Mouse (Mus musculus) myocyte (in vitro differentiated cells): Measurements from ENCODE around the gene Il1rl2. TPM values are rescaled to one million over a fixed set of nuclear protein-coding genes. Genes with fewer than 3 reads are reported as not detected.
A peak's percentile ranks its signal among the peaks of the same experiment; 100 is the strongest.

Experiments
- H3K27me3 ChIP-seq: one replicate; pipeline ENCODE4 v1.6.1; 2011; ENCODE audit not compliant: control insufficient read depth, insufficient read depth, insufficient read length
- H3K36me3 ChIP-seq: one replicate; pipeline ENCODE4 v1.6.1; 2011; ENCODE audit not compliant: control insufficient read depth, insufficient read depth
- H3K4me2 ChIP-seq: one replicate; pipeline ENCODE4 v1.6.1; 2011; ENCODE audit warnings: low read depth, control low read depth
- H3K4me3 ChIP-seq: one replicate; pipeline ENCODE4 v1.5.1; 2011; ENCODE audit warnings: mild to moderate bottlenecking, control low read depth, moderate library complexity
- H3K79me2 ChIP-seq: one replicate; pipeline ENCODE4 v1.6.1; 2011; ENCODE audit not compliant: control insufficient read depth, insufficient read depth
- H3ac ChIP-seq: one replicate; pipeline ENCODE4 v1.6.1; 2011; ENCODE audit not compliant: control insufficient read depth, insufficient read length
- CEBPB ChIP-seq: IDR thresholded peaks from 2 replicates; pipeline ENCODE4 v1.6.1; 2011; ENCODE audit warnings: mild to moderate bottlenecking, moderate library complexity; ENCODE audit not compliant: poor library complexity, insufficient read depth, severe bottlenecking
- E2F4 ChIP-seq: IDR thresholded peaks from one replicate; pipeline ENCODE4 v1.6.1; 2011; ENCODE audit warnings: mild to moderate bottlenecking, control low read depth, moderate library complexity; ENCODE audit not compliant: insufficient read depth
- MAX ChIP-seq: IDR thresholded peaks from one replicate; pipeline ENCODE4 v1.6.1; 2011; ENCODE audit warnings: low read depth, mild to moderate bottlenecking, control low read depth
- MYOD1 ChIP-seq, 3 experiments: IDR thresholded peaks; one replicate each; pipeline ENCODE4 v1.6.1; 2011; ENCODE audit warnings: control low read depth in 2 of 3, low read depth in 2 of 3, mild to moderate bottlenecking in 2 of 3, moderate library complexity in 1 of 3; ENCODE audit not compliant: insufficient read length in 2 of 3, control insufficient read depth in 1 of 3
- MYOG ChIP-seq, 3 experiments: IDR thresholded peaks; one replicate each; pipeline ENCODE4 v1.6.1; 2011; ENCODE audit warnings: control low read depth in 2 of 3, low read depth in 2 of 3, mild to moderate bottlenecking in 2 of 3; ENCODE audit not compliant: insufficient read length in 2 of 3, control insufficient read depth in 1 of 3, insufficient read depth in 1 of 3
- POLR2A ChIP-seq: IDR thresholded peaks from one replicate; pipeline ENCODE4 v1.6.1; 2011; ENCODE audit warnings: low read depth, mild to moderate bottlenecking, control low read depth, moderate library complexity; ENCODE audit not compliant: insufficient read length
- POLR2AphosphoS2 ChIP-seq: IDR thresholded peaks from one replicate; pipeline ENCODE4 v1.6.1; 2011; ENCODE audit warnings: low read depth, control low read depth; ENCODE audit not compliant: insufficient read length
- REST ChIP-seq: IDR thresholded peaks from one replicate; pipeline ENCODE4 v1.6.1; 2011; ENCODE audit warnings: mild to moderate bottlenecking, control low read depth, moderate library complexity; ENCODE audit not compliant: insufficient read depth, insufficient read length
- SRF ChIP-seq: IDR thresholded peaks from one replicate; pipeline ENCODE4 v1.6.1; 2011; ENCODE audit warnings: low read depth; ENCODE audit not compliant: control insufficient read depth, insufficient read length
- TCF12 ChIP-seq: IDR thresholded peaks from one replicate; pipeline ENCODE4 v1.6.1; 2011; ENCODE audit warnings: mild to moderate bottlenecking, control low read depth; ENCODE audit not compliant: poor library complexity, insufficient read depth, severe bottlenecking
- TCF3 ChIP-seq: IDR thresholded peaks from one replicate; pipeline ENCODE4 v1.6.1; 2011; ENCODE audit warnings: low read depth, control low read depth; ENCODE audit not compliant: insufficient read length
- USF1 ChIP-seq: IDR thresholded peaks from one replicate; pipeline ENCODE4 v1.6.1; 2011; ENCODE audit warnings: low read depth, mild to moderate bottlenecking, control low read depth, moderate library complexity
- polyA plus RNA-seq: library from polyadenylated mRNA; unstranded; fragments of >200 nt; fragmentation: generic; extraction: Trizol; gene quantifications from one replicate; pipeline ENCODE4 v1.2.1, GENCODE M21; 2012; ENCODE audit warnings: missing spikeins

The Il1rl2 gene
- polyA plus RNA-seq, 1 experiment, result not detected

GRCm38 (mm10) chr1:40375148-40375547 is 50.7 kb downstream of the Il1rl2 start:
- Histone ChIP-seq H3ac (no peak overlapping the region), H3K27me3 (no peaks in the 10 kb centered on the region), H3K36me3 (no peaks in the 10 kb centered on the region), H3K4me2 (no peak overlapping the region), H3K4me3 (no peak overlapping the region), H3K79me2 (no peaks in the 10 kb centered on the region)
- TF ChIP-seq MAX (no peak), TCF3 (no peak), TCF12 (no peak), CEBPB (no peak), MYOD1 (IDR thresholded peaks at IDR 0.05; ENCODE audit: control insufficient read depth in 1 of 3, insufficient read length in 2 of 3, low read depth in 2 of 3) (no peak), USF1 (no peak), SRF (no peak), E2F4 (no peak), REST (no peak), POLR2A (no peak), POLR2AphosphoS2 (no peak), MYOG (IDR thresholded peaks at IDR 0.05; ENCODE audit: control insufficient read depth in 1 of 3, insufficient read depth in 1 of 3, insufficient read length in 2 of 3, low read depth in 2 of 3) (no peak)

- no peak overlapping the region for H3K4me3 ChIP-seq
- no peak overlapping the region for H3K4me2 ChIP-seq
- H3K36me3 ChIP-seq, result no peaks in the 10 kb centered on the region
- no peak overlapping the region for H3ac ChIP-seq
- TF ChIP-seq POLR2AphosphoS2, result no peak
- TF ChIP-seq REST, result no peak
- no peak for TF ChIP-seq TCF12
- TF ChIP-seq POLR2A, result no peak
- no peak for TF ChIP-seq CEBPB
- TF ChIP-seq MYOG (IDR thresholded peaks at IDR 0.05; ENCODE audit: control insufficient read depth in 1 of 3, insufficient read depth in 1 of 3, insufficient read length in 2 of 3, low read depth in 2 of 3), result no peak
- no peak for TF ChIP-seq MAX
- TF ChIP-seq E2F4, result no peak
- TF ChIP-seq SRF, result no peak
- TF ChIP-seq MYOD1 (IDR thresholded peaks at IDR 0.05; ENCODE audit: control insufficient read depth in 1 of 3, insufficient read length in 2 of 3, low read depth in 2 of 3), result no peak
- H3K27me3 ChIP-seq, result no peaks in the 10 kb centered on the region
- no peaks in the 10 kb centered on the region for H3K79me2 ChIP-seq
These were observed 52.3 kb downstream of the Il1rl2 start for GRCm38 (mm10) chr1:40376745-40377144.

GRCm38 (mm10) chr1:40378794-40379193 is 54.4 kb downstream of the Il1rl2 start:
- no peak for TF ChIP-seq POLR2A
- TF ChIP-seq POLR2AphosphoS2, result no peak
- TF ChIP-seq TCF3, result no peak
- no peak for TF ChIP-seq E2F4
- TF ChIP-seq MAX, result no peak
- TF ChIP-seq TCF12, result no peak
- TF ChIP-seq MYOG (IDR thresholded peaks at IDR 0.05; ENCODE audit: control insufficient read depth in 1 of 3, insufficient read depth in 1 of 3, insufficient read length in 2 of 3, low read depth in 2 of 3), result no peak
- H3K36me3 ChIP-seq, result no peaks in the 10 kb centered on the region
- no peaks in the 10 kb centered on the region for H3K27me3 ChIP-seq
- H3K4me2 ChIP-seq, result no peak overlapping the region
- H3K79me2 ChIP-seq, result no peaks in the 10 kb centered on the region
- H3K4me3 ChIP-seq, result no peak overlapping the region
- no peak overlapping the region for H3ac ChIP-seq

GRCm38 (mm10) chr1:40380111-40380510 is 55.7 kb downstream of the Il1rl2 start:
- H3K27me3 ChIP-seq, result no peaks in the 10 kb centered on the region
- no peak overlapping the region for H3K4me3 ChIP-seq
- no peak overlapping the region for H3K4me2 ChIP-seq
- no peaks in the 10 kb centered on the region for H3K79me2 ChIP-seq
- TF ChIP-seq TCF3 (no peak), CEBPB (0 out of 2 replicates have a peak, but pooled peaks have one; percentile 3)
- no peaks in the 10 kb centered on the region for H3K36me3 ChIP-seq
- no peak overlapping the region for H3ac ChIP-seq

- TF ChIP-seq USF1 (no peak), POLR2AphosphoS2 (no peak), MAX (no peak), TCF12 (no peak), POLR2A (no peak), TCF3 (no peak), MYOD1 (IDR thresholded peaks at IDR 0.05; ENCODE audit: control insufficient read depth in 1 of 3, insufficient read length in 2 of 3, low read depth in 2 of 3) (no peak), E2F4 (no peak), MYOG (IDR thresholded peaks at IDR 0.05; ENCODE audit: control insufficient read depth in 1 of 3, insufficient read depth in 1 of 3, insufficient read length in 2 of 3, low read depth in 2 of 3) (no peak), CEBPB (no peak), SRF (no peak), REST (no peak)
These were observed 56.6 kb downstream of the Il1rl2 start for GRCm38 (mm10) chr1:40380990-40381389.

More at GRCm38 (mm10) chr1:40380990-40381389, 56.6 kb downstream of the Il1rl2 start:
- Histone ChIP-seq H3K4me2 (no peak overlapping the region), H3K36me3 (no peaks in the 10 kb centered on the region), H3K27me3 (no peaks in the 10 kb centered on the region), H3ac (no peak overlapping the region), H3K79me2 (no peaks in the 10 kb centered on the region), H3K4me3 (no peak overlapping the region)
